Mouse (Mus musculus): ENCODE data around the gene Ung.

Ung gene

DNA sequence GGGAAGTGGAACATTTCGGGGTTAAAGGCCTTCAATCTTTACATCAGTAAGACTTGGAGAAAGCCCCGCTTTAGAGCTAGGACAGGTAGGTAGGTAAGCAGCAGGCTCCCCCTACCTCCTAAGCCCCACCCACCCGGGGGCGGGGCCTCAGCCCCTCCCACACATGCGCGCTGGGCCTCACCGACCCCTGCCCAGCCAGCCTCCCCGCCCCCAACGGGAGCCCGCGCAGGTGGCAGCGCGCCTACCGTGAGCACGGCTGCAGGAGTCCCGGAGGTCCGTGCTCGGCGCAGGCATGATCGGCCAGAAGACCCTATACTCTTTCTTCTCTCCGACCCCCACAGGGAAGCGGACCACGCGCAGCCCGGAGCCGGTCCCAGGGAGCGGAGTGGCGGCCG, at the start of gene Ung:
Gene Ung, plus strand, starts transcription at position 176 of the 395 bp plus-strand sequence.
- in situ Hi-C loops (cut with MseI, MboI): no loop called here

- in situ Hi-C loops (cut with MseI, MboI): no loop called here
Measured at GRCm38 (mm10) chr5:114085501-114085900, 44.7 kb upstream of the Ung start.

GRCm38 (mm10) chr5:114087875-114088480, 42.2 kb upstream of the Ung start:
- in situ Hi-C loops (cut with MseI, MboI): no loop called here

DNA sequence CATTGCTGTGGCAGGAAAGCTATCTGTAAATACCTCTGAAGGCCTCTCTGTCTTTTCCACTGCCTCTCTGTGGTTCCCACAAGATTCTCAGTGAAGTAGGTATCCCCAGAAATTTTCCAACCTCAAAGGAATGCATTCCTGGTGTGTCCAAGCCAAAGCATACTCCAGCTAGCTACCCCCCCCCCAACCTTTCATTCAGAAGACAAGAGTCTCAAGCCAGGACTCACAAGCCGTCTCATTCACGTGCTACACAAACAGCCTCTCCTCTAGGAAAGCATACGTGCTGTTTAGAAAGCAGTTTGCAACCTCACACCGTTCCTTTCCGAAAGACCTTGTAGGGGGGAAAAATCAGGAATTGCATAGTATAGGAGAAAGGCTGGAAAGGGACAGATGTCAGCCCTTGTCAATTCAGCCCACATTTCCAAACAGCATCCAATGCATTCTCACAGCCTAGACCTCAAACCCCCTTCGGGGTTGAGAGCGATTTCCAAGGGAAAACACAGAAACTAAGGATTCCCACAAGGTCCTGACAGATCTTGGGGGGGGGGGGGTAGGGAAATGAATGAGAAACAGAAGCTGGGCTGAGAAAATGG, 39.7 kb upstream of the Ung start:
- in situ Hi-C loops (cut with MseI, MboI): no loop called here

- in situ Hi-C loops (cut with MseI, MboI): no loop called here
Measured at GRCm38 (mm10) chr5:114091057-114091807, 39.0 kb upstream of the Ung start, which contains the start of gene Svop. Gene Svop (minus strand): TSS chr5:114091570.

DNA sequence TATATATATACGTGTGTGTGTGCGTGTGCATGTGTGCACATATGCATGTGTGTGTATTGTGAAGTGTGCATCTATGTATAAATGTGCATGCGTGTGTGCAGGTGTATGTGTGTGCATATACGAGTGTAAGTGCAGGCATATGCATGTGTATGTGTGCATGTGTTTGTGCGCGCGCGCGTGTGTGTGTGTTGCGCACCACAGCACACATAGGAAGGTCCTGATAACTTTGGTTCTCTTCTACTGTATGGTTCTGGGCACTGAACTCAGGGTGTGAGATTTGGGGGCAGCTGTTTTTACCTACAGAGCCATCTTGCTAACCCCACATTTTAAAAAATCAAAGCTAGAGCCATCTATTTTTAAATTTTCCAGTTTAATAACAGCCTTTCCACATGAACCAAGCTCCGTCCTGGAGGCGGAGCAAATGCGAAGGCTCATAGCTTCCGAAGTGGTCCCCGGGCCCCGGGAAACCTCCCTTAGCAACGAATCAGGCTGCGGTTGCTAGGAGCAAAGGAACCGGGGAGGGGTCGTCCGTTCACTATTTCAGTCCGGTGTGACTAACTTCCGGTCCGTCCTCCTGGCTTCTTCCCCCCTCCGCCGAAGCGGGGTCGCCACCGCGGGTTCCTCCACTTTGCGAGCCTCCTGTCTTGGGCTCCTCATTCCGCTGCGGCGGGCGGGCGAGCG, 30.3 kb upstream of the Ung start:
- in situ Hi-C loops (cut with MseI, MboI): no loop called here

DNA sequence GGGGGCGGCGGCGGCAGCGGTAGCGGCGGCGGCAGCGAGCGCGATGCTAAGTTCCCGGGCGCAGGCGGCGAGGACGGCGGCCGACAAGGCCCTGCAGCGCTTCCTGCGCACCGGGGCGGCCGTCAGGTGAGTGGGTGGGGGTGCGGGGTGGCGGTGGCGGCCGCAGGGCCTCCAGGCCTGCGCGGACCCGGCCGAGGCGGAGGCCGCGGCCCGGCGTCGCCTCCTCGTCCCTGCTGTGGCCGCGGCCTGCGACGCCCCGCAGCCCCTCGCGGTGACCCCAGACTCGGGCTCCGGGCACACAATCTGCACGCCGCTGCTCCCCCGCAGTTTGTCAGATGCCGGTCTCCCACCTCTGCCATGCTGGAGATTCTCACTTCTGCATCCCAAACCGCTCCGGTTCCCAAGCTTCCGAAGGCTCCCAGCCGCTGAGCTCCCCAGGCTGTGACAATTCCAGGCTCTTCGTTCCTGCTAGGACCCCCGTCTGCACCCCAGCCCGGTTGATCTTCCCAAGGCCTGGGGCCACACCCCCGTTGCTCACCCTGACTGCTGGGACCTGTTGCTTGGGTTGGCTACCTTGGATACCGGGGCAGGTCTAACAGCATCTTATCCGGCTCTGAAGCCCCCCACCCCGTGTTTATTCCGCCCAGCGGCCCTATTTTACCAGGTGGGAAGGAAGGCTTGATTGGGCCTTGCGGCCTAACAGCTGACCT, 29.6 kb upstream of the Ung start:
- in situ Hi-C loops (cut with MseI, MboI): no loop called here

- in situ Hi-C loops (cut with MseI, MboI): no loop called here
Measured at GRCm38 (mm10) chr5:114101873-114102272, 28.3 kb upstream of the Ung start.

DNA sequence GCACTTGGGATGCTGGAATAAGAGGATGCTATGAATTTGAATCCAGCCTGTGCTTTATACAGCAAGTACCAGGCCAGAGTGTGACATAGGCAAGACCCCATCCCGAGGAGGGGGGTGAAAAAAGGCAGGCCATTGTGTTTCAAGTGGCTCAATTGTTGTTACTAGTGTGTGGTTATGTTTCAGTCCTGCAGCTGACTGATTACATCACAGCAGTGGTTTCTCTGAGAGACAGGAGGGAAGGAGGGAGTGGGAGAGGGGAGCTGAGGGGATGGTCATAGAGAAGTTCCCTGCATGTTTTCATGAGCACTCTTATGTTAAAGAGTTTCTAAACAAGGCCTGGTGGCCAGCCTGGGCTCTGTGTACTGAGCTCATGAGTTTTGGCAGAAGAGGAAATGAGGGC, 27.4 kb upstream of the Ung start:
- in situ Hi-C loops (cut with MseI, MboI): no loop called here

DNA sequence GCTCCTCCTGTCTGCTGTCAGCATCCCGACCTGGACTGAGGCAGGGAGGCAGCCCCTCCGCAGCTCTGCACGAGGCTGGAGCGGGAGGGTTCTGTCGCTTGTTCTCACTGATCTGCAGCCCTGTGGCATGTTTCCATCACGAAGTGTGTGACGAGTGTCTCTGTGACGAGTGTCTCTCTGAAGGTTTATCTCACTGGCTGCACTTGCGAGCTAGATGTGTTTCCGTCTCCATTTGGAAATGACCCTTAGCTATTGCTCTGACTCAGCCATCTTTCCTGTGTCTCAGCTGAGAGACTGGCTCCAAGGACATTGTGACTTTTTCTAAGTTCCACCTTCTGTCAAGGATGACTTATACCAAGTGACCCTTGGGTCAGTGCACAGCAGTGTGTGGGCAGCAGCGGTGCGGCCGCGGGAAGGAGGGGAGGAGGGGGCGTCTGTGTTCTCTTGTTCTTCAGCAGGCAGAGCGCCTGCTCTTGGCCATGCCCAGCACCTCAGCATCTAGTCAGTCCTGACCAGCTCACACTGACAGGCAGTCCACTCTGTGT, 23.7 kb upstream of the Ung start:
- in situ Hi-C loops (cut with MseI, MboI): no loop called here

GRCm38 (mm10) chr5:114113334-114113733, 16.9 kb upstream of the Ung start:
- in situ Hi-C loops (cut with MseI, MboI): no loop called here

- in situ Hi-C loops (cut with MseI, MboI): no loop called here
Measured at GRCm38 (mm10) chr5:114115030-114115429, 15.2 kb upstream of the Ung start.

DNA sequence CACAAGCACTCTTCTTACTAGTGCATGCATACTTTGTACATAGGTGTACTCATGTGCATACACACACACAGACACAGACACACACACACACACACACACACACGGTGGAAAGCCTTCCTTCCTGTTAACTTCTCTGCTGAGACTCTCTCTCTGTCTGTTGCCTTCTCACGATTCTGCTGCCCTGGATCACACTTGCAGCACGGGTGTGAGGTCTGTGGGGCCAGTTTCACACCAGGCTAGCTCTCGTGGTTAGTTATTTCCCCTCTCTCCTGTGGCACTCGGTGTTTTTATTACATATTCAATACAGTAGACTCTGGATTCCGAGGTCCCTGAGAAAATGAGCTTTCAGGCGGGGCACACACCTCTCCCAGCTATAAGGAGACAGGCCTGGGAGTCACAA, 13.6 kb upstream of the Ung start:
- in situ Hi-C loops (cut with MseI, MboI): no loop called here

GRCm38 (mm10) chr5:114119806-114120205, 10.4 kb upstream of the Ung start:
- in situ Hi-C loops (cut with MseI, MboI): no loop called here

DNA sequence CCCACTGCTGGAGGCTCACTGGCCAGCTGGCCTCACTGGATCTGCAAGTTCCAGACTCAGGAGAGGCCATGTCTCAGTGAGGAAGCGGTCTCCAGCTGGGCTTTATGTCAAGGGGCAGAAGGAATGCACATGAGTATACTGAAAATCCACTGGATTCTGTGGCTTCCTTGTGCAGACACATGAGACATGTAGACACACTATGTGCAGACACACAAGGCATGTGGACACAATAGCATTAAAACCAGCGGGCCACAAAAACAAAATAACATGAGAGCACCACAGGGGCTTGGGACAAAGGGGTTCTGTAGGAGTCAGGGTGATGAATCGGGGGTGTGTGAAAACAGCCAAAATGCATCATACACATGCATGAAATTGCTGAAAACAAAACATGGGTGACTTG, 4.2 kb upstream of the Ung start:
- in situ Hi-C loops (cut with MseI, MboI): no loop called here

DNA sequence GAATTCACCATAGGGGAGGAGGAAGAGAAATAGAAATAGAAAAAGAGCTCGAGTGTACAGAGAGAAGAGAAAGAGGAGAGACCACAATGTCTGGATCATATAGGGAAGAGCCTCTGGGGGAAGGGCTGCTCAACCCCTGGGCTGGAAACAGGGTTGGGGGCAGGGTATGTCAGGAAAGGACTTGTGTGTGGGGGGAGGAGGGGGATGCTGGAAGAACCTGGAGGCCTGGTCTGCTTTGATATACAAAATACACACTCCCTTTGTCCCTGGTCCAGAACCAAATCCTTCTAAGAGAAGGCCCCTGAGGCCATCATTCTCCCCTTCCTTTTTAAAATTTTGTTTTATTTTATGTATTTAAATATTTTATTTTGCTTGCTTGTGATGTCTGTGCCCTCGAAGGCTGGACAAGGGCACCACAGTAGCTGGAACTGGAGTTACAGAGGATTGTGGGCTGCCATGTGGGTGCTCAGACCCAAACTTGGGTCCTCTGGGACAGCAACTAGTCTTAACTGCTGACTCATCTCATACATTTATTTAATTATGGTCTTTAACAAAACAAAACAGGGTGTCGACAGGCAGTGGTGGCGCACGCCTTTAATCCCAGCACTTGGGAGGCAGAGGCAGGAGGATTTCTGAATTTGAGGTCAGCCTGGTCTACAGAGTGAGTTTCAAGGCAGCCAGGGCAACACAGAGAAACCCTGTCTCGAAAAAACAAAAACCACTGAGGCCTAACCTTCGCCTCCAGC, 3.5 kb upstream of the Ung start:
- in situ Hi-C loops (cut with MseI, MboI): no loop called here

- in situ Hi-C loops (cut with MseI, MboI): no loop called here
Measured at GRCm38 (mm10) chr5:114127374-114128349, 2.5 kb upstream of the Ung start, which contains the start of gene Alkbh2. Gene Alkbh2 (minus strand): TSS chr5:114128218.

DNA sequence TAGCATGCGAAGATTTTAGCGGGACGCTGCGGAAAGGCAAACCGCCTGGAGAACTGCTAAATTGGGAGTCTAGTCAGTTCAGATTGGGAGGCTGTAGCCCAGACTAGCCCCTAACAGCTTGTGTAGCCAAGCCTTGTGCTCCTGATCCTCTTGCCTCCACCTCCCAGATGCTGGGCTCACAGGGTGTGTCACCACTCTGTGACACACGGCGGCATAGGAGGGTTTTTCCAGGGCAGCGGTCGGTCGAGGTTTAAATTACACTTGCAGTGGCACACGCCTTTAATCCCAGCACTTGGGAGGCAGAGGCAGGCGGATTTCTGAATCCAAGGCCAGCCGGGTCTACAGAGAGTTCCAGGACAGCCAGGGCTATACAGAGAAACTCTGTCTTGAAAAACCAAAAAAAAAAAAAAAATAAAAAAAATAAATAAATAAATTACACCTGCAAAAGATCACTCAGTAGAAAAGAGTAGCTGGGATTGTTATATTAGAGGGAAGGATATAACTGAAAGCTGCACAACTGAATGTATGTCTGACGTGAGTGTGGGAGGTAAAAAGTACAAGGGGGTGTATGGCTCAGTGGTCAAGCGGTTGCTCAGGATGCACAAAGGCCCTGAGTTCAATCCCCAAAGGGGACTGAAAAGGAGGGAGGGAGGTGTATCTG, 506 bp upstream of the Ung start:
- in situ Hi-C loops (cut with MseI, MboI): no loop called here
